Mouse (Mus musculus): Measurements from ENCODE around the gene Glrx3. TPM values are rescaled to one million over a fixed set of nuclear protein-coding genes. Genes with fewer than 3 reads are reported as not detected.

Glrx3 gene
- 51.1 to 58.9 TPM (median 53.8 TPM) in 4 replicates for total RNA-seq (2023; ENCODE audit: inconsistent age)

DNA sequence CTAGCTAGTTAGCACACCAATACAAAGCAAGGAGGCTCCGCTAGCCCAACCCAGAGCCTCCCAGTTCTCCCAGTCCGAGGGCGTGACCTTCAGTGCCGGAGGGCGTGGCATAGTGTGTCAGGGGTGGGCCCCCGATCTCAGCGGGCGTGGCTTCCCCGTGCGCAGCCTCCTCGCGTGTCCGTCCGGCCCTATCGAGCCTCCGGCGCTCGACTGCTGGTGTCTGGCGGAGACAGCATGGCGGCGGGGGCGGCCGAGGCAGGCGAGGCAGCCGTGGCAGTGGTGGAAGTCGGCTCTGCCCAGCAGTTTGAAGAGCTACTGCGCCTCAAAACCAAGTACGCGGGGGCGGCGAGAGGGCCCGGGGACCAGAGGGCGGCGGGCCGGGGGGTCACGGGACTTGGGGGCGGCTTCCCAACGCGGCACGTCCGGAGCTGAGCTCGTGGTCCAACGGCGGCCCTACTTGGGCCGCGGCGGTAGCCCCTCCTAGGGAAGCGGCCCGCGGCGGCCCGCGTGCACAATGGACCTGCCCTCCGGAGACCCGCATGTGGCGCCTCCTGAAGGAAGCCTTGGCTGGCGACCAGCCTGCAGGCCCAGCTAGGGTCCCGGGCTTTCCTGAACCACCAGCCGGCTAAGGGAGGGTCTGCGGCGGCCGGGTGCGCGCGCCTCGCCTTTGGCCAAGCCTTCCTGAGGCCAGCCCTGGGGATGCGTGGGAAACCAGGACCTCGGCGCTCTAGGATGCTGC is at the start of gene Glrx3:
TSS of gene Glrx3 (plus strand) at position 175 of the 739 bp plus-strand sequence.

DNA sequence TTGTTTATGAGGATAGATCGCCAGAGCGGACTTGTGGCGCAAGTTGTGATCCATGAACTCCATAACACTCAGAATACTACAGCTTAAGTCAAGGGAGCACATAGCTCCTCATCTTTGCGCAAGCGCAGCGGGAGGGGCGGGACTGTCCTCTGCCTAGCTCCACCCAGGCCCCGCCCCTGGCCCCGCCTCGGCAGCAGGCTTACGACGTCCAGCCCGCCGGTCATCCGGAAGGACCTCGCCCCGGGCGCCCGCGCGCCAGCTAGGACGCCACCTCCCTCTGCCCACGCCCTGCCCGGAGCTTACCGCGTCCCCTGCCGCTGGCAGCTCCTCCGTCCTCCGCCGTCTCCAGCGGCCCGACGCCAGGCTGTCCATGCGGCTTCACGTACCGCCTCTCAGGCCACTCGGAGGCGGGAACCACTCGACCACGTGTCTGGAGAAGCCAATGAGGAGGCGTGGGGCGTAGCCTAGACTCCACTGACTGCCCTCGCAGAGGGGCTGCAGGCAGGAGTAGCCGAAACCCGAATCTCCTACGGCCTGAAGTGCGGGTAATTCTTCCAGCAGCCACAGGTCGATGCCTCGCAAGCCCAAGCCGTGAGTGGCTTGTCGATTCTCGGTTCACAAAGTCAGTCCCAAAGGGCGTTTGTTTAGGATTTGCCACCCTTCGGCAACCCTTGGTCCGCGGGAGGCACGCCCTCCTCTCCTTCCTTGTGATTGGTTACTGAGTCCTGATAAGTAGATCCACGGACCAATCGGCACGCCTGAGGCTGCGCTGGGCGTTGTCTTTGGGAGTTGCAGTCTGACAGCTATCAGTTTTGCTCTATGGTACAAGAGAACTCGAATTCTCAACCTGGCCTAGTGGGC is 26.8 kb upstream of the Glrx3 start, which contains the start of gene 9430038I01Rik:
TSS of gene 9430038I01Rik (minus strand) at position 426 of the 861 bp plus-strand sequence.

Other genes with a start within 250 kb of the Glrx3 start
- gene Ebf3, start 123.2 kb upstream of the Glrx3 start, total RNA-seq (2023; ENCODE audit: inconsistent age), result not detected in 4 replicates
- gene 9430038I01Rik, start 26.9 kb upstream of the Glrx3 start, total RNA-seq (2023; ENCODE audit: inconsistent age), result 20.1 to 23.4 TPM (median 20.6 TPM) in 4 replicates